Mouse (Mus musculus): ENCODE measurements at regions not wholly inside any gene's neighbourhood (a gene's known extent, or its start where the extent isn't known, plus 50 kb on each side); places are given as distances from the start of the nearest gene placed in this dataset.
A peak's percentile ranks its signal among the peaks of the same experiment; 100 is the strongest.

- Histone ChIP-seq H3K27me3 (no peaks in the 10 kb centered on the region), H3K4me3 (no peak overlapping the region), H3K9me3 (no peaks in the 10 kb centered on the region), H3K9ac (no peak overlapping the region), H3K4me1 (no peaks in the 10 kb centered on the region), H3K27ac (no peak overlapping the region), H3K36me3 (no peaks in the 10 kb centered on the region), H3K4me2 (no peak overlapping the region)
- ATAC-seq (ENCODE audit: borderline replicate concordance, extremely low read depth, low FRiP score, low TSS enrichment), result no peak
- WGBS, result 14% methylated on average over 3 of the region's 3 CpGs
Measured at GRCm38 (mm10) chr4:125824525-125824924, 199.8 kb upstream of the Csf3r start.

- H3K4me3 ChIP-seq, result no peak overlapping the region
- no peaks in the 10 kb centered on the region for H3K4me1 ChIP-seq
- H3K36me3 ChIP-seq, result no peaks in the 10 kb centered on the region
- 60% methylated on average over 5 of the region's 5 CpGs for WGBS
- ATAC-seq (ENCODE audit: borderline replicate concordance, extremely low read depth, low FRiP score, low TSS enrichment), result no peak
- H3K4me2 ChIP-seq, result no peak overlapping the region
- no peak overlapping the region for H3K27ac ChIP-seq
- H3K27me3 ChIP-seq, result no peaks in the 10 kb centered on the region
- no peaks in the 10 kb centered on the region for H3K9me3 ChIP-seq
- no peak overlapping the region for H3K9ac ChIP-seq
Measured at GRCm38 (mm10) chr4:125826416-125826815, 197.9 kb upstream of the Csf3r start.

- no peak overlapping the region for H3K27ac ChIP-seq
- WGBS, result 0% methylated on average over 8 of the region's 8 CpGs
- no peaks in the 10 kb centered on the region for H3K36me3 ChIP-seq
- no peak overlapping the region for H3K4me3 ChIP-seq
- no peaks in the 10 kb centered on the region for H3K4me1 ChIP-seq
- H3K27me3 ChIP-seq, result no peaks in the 10 kb centered on the region
- H3K9ac ChIP-seq, result no peak overlapping the region
- no peaks in the 10 kb centered on the region for H3K9me3 ChIP-seq
- ATAC-seq (ENCODE audit: borderline replicate concordance, extremely low read depth, low FRiP score, low TSS enrichment), result peak; percentile 35; the same call in 1 of the 2 replicates
- no peak overlapping the region for H3K4me2 ChIP-seq
Measured at GRCm38 (mm10) chr4:125835250-125835649, 189.1 kb upstream of the Csf3r start.

- no peak overlapping the region for H3K27ac ChIP-seq
- ATAC-seq (ENCODE audit: borderline replicate concordance, extremely low read depth, low FRiP score, low TSS enrichment), result no peak
- H3K9me3 ChIP-seq, result no peaks in the 10 kb centered on the region
- no peak overlapping the region for H3K4me2 ChIP-seq
- H3K27me3 ChIP-seq, result no peaks in the 10 kb centered on the region
- H3K36me3 ChIP-seq, result no peaks in the 10 kb centered on the region
- no peak overlapping the region for H3K4me3 ChIP-seq
- WGBS, result 81% methylated on average over 3 of the region's 3 CpGs
- H3K9ac ChIP-seq, result no peak overlapping the region
- H3K4me1 ChIP-seq, result no peaks in the 10 kb centered on the region
Measured at GRCm38 (mm10) chr4:125847568-125847967, 176.8 kb upstream of the Csf3r start.

GRCm38 (mm10) chr4:125850300-125850699, 174.1 kb upstream of the Csf3r start:
- Histone ChIP-seq H3K9ac (no peak overlapping the region), H3K4me2 (no peak overlapping the region), H3K9me3 (no peaks in the 10 kb centered on the region), H3K4me3 (no peak overlapping the region), H3K27ac (no peak overlapping the region), H3K36me3 (no peaks in the 10 kb centered on the region), H3K27me3 (no peaks in the 10 kb centered on the region), H3K4me1 (no peaks in the 10 kb centered on the region)
- ATAC-seq (ENCODE audit: borderline replicate concordance, extremely low read depth, low FRiP score, low TSS enrichment), result no peak
- 9% methylated on average over 4 of the region's 4 CpGs for WGBS

GRCm38 (mm10) chr4:125852545-125852944, 171.8 kb upstream of the Csf3r start:
- Histone ChIP-seq H3K9me3 (no peaks in the 10 kb centered on the region), H3K27me3 (no peaks in the 10 kb centered on the region), H3K36me3 (no peaks in the 10 kb centered on the region), H3K4me3 (no peak overlapping the region), H3K4me1 (no peaks in the 10 kb centered on the region), H3K9ac (no peak overlapping the region), H3K27ac (no peak overlapping the region), H3K4me2 (no peak overlapping the region)
- 57% methylated on average over 4 of the region's 4 CpGs for WGBS
- ATAC-seq (ENCODE audit: borderline replicate concordance, extremely low read depth, low FRiP score, low TSS enrichment), result no peak; the same call in 1 of the 2 replicates

- H3K9ac ChIP-seq, result no peak overlapping the region
- 10% methylated on average over 11 of the region's 11 CpGs for WGBS
- no peak overlapping the region for H3K4me3 ChIP-seq
- H3K9me3 ChIP-seq, result no peaks in the 10 kb centered on the region
- no peaks in the 10 kb centered on the region for H3K27me3 ChIP-seq
- H3K4me2 ChIP-seq, result no peak overlapping the region
- H3K4me1 ChIP-seq, result no peaks in the 10 kb centered on the region
- no peak for ATAC-seq (ENCODE audit: borderline replicate concordance, extremely low read depth, low FRiP score, low TSS enrichment)
- H3K36me3 ChIP-seq, result no peaks in the 10 kb centered on the region
- H3K27ac ChIP-seq, result no peak overlapping the region
Measured at GRCm38 (mm10) chr4:125855983-125856591, 168.3 kb upstream of the Csf3r start.

GRCm38 (mm10) chr4:125856781-125857180, 167.6 kb upstream of the Csf3r start:
- no peak overlapping the region for H3K27ac ChIP-seq
- no peak overlapping the region for H3K4me3 ChIP-seq
- no peaks in the 10 kb centered on the region for H3K27me3 ChIP-seq
- H3K36me3 ChIP-seq, result no peaks in the 10 kb centered on the region
- H3K9ac ChIP-seq, result no peak overlapping the region
- no peak for ATAC-seq (ENCODE audit: borderline replicate concordance, extremely low read depth, low FRiP score, low TSS enrichment)
- H3K4me2 ChIP-seq, result no peak overlapping the region
- no peaks in the 10 kb centered on the region for H3K4me1 ChIP-seq
- whole genome bisulfite sequencing, result 50% methylated on average over 5 of the region's 5 CpGs
- H3K9me3 ChIP-seq, result no peaks in the 10 kb centered on the region

- no peak for ATAC-seq (ENCODE audit: borderline replicate concordance, extremely low read depth, low FRiP score, low TSS enrichment)
- WGBS, result 19% methylated on average over 8 of the region's 8 CpGs
- Histone ChIP-seq H3K27ac (no peak overlapping the region), H3K27me3 (no peaks in the 10 kb centered on the region), H3K36me3 (no peaks in the 10 kb centered on the region), H3K4me1 (no peaks in the 10 kb centered on the region), H3K9ac (no peak overlapping the region), H3K4me3 (no peak overlapping the region), H3K9me3 (no peaks in the 10 kb centered on the region), H3K4me2 (no peak overlapping the region)
Measured at GRCm38 (mm10) chr4:125865057-125865456, 159.3 kb upstream of the Csf3r start.

GRCm38 (mm10) chr4:125865728-125866127, 158.6 kb upstream of the Csf3r start:
- whole genome bisulfite sequencing, result 60% methylated on average over 9 of the region's 9 CpGs
- no peak overlapping the region for H3K4me2 ChIP-seq
- no peaks in the 10 kb centered on the region for H3K27me3 ChIP-seq
- no peak overlapping the region for H3K27ac ChIP-seq
- no peaks in the 10 kb centered on the region for H3K4me1 ChIP-seq
- no peak for ATAC-seq (ENCODE audit: borderline replicate concordance, extremely low read depth, low FRiP score, low TSS enrichment)
- H3K9me3 ChIP-seq, result no peaks in the 10 kb centered on the region
- H3K4me3 ChIP-seq, result no peak overlapping the region
- no peaks in the 10 kb centered on the region for H3K36me3 ChIP-seq
- H3K9ac ChIP-seq, result no peak overlapping the region

- Histone ChIP-seq H3K27me3 (no peaks in the 10 kb centered on the region), H3K36me3 (no peaks in the 10 kb centered on the region), H3K9me3 (no peaks in the 10 kb centered on the region), H3K9ac (no peak overlapping the region), H3K4me2 (no peak overlapping the region), H3K4me3 (no peak overlapping the region), H3K4me1 (no peaks in the 10 kb centered on the region), H3K27ac (no peak overlapping the region)
- peak; percentile 70; the same call in 1 of the 2 replicates for ATAC-seq (ENCODE audit: borderline replicate concordance, extremely low read depth, low FRiP score, low TSS enrichment)
- WGBS, result 52% methylated on average over 13 of the region's 13 CpGs
Measured at GRCm38 (mm10) chr4:125871211-125871610, 153.1 kb upstream of the Csf3r start.

GRCm38 (mm10) chr4:125880028-125880427, 144.3 kb upstream of the Csf3r start:
- H3K27me3 ChIP-seq, result no peaks in the 10 kb centered on the region
- H3K4me1 ChIP-seq, result no peaks in the 10 kb centered on the region
- no peak overlapping the region for H3K9ac ChIP-seq
- ATAC-seq (ENCODE audit: borderline replicate concordance, extremely low read depth, low FRiP score, low TSS enrichment), result no peak
- no peak overlapping the region for H3K4me3 ChIP-seq
- no peaks in the 10 kb centered on the region for H3K9me3 ChIP-seq
- no peak overlapping the region for H3K4me2 ChIP-seq
- H3K27ac ChIP-seq, result no peak overlapping the region
- 61% methylated on average over 6 of the region's 6 CpGs for WGBS
- no peaks in the 10 kb centered on the region for H3K36me3 ChIP-seq

GRCm38 (mm10) chr4:125882531-125882930, 141.8 kb upstream of the Csf3r start:
- H3K9me3 ChIP-seq, result no peaks in the 10 kb centered on the region
- H3K4me3 ChIP-seq, result no peak overlapping the region
- no peaks in the 10 kb centered on the region for H3K27me3 ChIP-seq
- H3K36me3 ChIP-seq, result no peaks in the 10 kb centered on the region
- H3K27ac ChIP-seq, result no peak overlapping the region
- no peak; the same call in 1 of the 2 replicates for ATAC-seq (ENCODE audit: borderline replicate concordance, extremely low read depth, low FRiP score, low TSS enrichment)
- WGBS, result 38% methylated on average over 3 of the region's 3 CpGs
- H3K4me2 ChIP-seq, result no peak overlapping the region
- H3K4me1 ChIP-seq, result no peaks in the 10 kb centered on the region
- no peak overlapping the region for H3K9ac ChIP-seq
